Mouse (Mus musculus): Measurements from ENCODE around the gene Nfkbia.

Nfkbia gene

GRCm38 (mm10) chr12:55440416-55440815 is 52.0 kb downstream of the Nfkbia start:
- no peak for DNase-seq
